Mouse (Mus musculus): ENCODE results near the gene Xlr3b.
A peak's percentile ranks its signal among the peaks of the same experiment; 100 is the strongest.
"Not testable (repeated sequence)": the region's sequence is repeated elsewhere in the genome, so short reads cannot be mapped to it uniquely, and the experiment has no call there.

Xlr3b gene

DNA sequence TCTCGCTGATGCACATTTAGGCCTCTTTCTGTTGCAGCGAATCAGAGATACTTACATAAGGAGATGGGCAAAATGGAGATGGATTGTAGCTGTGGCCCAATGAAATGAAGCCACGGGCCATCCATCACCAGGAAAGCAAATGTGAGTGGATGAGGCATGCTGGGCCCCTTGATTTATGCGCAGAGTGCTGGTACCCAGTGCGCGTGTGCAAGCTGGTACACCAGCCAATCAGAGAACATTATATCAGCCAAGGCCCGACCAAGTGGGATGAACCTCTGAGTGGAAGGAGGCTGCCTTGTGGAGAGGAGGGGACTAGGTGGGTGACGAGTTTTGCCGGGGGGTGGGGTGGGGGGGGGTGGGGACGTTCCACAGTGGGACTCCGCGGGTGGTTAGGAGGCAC is at the start of gene Xlr3b:
Xlr3b (plus strand) TSS at position 274 of the 400 bp plus-strand sequence.
- DNase-seq (ENCODE audit: low spot score in 2 of 2): peak in 1 of 2 experiments; percentile 35

GRCm38 (mm10) chrX:73143218-73143618 is 48.8 kb upstream of the Xlr3b start:
- not testable (repeated sequence) for DNase-seq (ENCODE audit: low spot score in 2 of 2)

DNA sequence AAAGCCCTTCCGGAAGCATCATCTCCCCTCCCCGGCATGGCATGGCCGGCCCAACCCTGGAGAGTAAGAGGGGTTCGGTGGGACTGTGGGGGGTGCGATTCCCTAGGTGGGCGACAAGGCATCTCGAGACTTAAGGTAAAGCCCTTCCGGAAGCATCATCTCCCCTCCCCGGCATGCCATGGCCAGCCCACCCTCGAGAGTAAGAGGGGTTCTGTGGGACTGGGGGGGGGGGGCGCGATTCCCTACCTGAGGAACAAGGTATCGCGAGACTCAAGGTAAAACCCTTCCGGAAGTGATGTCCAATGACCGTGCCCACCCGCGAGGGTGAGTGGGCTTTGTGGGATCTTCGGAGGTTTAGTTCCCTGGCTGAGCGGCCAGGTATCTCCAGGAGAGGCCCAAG is 43.5 kb upstream of the Xlr3b start, which contains the start of gene Xlr5b:
Xlr5b (plus strand) TSS at position 301 of the 400 bp plus-strand sequence.
- DNase-seq (ENCODE audit: low spot score in 2 of 2): not testable (repeated sequence)

GRCm38 (mm10) chrX:73149350-73149749 is 42.7 kb upstream of the Xlr3b start, which contains the start of gene DXBay18:
Gene DXBay18, minus strand, starts transcription at chrX:73149450.
- not testable (repeated sequence) for DNase-seq (ENCODE audit: low spot score in 2 of 2)

DNA sequence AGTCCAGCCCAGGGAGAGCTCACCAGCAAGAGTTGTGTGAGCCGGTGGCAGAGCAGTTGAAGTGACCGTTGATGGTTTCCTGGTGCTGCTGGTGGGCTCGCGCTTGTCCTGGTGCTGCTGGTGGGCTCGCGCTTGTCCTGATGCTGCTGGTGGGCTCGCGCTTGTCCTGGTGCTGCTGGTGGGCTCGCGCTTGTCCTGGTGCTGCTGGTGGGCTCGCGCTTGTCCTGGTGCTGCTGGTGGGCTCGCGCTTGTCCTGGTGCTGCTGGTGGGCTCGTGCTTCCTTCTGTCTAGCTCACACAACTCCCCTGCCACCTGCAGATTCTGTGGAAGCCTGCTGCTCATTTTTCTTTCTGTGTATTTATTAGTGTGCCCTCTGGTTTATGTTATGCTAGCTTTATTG is 15.1 kb upstream of the Xlr3b start, which contains the start of gene Spin2d:
Spin2d (minus strand) TSS at position 101 of the 400 bp plus-strand sequence.
- DNase-seq (ENCODE audit: low spot score in 2 of 2): not testable (repeated sequence)

DNA sequence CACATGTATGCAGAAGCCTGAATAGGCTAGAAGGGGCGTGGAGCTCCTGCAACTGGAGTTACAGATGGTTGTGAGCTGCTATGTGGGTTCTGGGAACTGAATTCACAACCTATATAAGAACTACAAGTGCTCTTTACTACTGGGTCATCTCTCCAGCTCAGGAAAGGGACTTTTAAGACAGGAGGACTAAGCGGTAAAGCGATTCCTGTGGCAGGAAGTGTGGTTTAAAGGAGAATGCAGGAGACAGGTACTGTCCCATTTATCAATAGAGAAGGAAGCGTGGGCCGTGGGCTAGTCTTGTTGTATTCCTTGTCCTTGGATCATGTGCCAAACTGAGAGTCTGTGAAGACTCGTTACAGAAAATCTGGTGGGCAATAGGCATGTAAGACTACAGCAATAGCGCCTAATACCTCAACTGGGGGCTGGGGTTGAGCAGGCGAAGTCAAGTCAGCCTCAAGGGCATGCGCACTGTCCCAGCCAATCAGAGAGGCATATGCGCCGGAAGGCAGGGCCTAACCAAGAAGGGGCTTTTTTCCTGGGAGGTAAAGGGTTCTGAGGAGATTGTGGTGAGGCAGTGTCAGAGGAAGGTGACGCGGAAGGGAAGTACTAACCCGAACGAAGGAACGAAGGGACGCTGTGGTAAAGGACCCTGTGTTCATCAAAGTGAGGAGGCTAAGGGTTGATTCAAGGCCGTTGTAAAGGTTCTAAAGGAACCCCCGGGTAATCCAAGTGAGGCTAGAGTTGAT is 22.0 kb downstream of the Xlr3b start, which contains the start of gene Xlr4b:
Xlr4b (plus strand) TSS at position 515 of the 746 bp plus-strand sequence.
- not testable (repeated sequence) for DNase-seq (ENCODE audit: low spot score in 2 of 2)

DNA sequence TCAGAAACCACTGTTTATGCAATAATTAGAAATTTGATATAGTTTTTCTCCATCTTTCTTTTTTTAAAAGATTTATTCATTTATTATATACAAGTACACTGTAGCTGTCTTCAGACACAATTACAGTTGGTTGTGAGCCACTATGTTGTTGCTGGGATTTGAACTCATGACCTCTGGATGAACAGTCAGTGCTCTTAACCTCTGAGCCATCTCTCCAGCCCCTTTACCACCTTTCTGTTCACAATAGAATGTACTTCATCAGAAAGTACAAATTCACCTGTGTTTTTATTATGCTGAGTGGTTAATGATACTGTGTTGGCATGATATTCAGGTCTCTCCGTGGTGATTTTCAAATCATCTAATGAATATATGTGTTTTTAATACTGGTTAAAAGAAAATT is 33.4 kb downstream of the Xlr3b start:
- DNase-seq (ENCODE audit: low spot score in 2 of 2): no peak

- DNase-seq (ENCODE audit: low spot score in 2 of 2): peak; percentile 79 to 87
Measured at GRCm38 (mm10) chrX:73227914-73228605, 36.1 kb downstream of the Xlr3b start, which contains the start of gene F8a. Gene F8a, plus strand, starts transcription at chrX:73228291.

GRCm38 (mm10) chrX:73228606-73229214 is 36.7 kb downstream of the Xlr3b start:
- DNase-seq (ENCODE audit: low spot score in 2 of 2): peak; percentile 62 to 64

DNA sequence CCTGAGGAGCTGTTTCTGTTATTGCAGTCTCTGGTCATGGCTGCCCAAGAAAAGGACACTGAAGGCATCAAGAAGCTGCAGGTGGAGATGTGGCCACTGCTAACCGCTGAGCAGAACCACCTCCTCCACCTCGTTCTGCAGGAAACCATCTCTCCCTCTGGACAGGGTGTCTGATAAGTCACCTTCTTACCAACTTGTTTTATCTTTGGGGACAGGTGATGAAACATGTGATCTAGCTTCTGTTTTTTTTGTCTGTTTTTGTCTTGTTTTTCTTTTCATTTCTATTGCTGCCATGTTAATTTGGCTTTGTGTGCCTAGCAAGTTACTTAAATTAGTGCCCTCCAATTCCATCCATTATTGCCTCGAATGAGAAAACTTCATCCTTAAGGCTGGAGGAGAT is 37.3 kb downstream of the Xlr3b start:
- DNase-seq (ENCODE audit: low spot score in 2 of 2): no peak

- not testable (repeated sequence) for DNase-seq (ENCODE audit: low spot score in 2 of 2)
Measured at GRCm38 (mm10) chrX:73242821-73243325, 50.9 kb downstream of the Xlr3b start, which contains the start of gene Xlr4c. Gene Xlr4c, minus strand, starts transcription at chrX:73243130.
